Mouse (Mus musculus) kidney, embryonic 14.5 days (tissue): ENCODE results near the gene Fip1l1. TPM values are rescaled to one million over a fixed set of nuclear protein-coding genes. Genes with fewer than 3 reads are reported as not detected.

ENCODE experiments used
- ATAC-seq: fragments of 200-750 bp; cut with Nextera tagmentation; 2 replicates; pipeline ENCODE4 v1.8.0; 2017; ENCODE audit warnings: moderate number of reproducible peaks, mild to moderate bottlenecking, moderate TSS enrichment, moderate library complexity; ENCODE audit not compliant: low FRiP score, low TSS enrichment
- H3K27ac ChIP-seq: fragments of 300-500 bp; sonication (generic); 2 replicates; pipeline ENCODE4 v1.5.1; 2014; ENCODE audit warnings: low read depth, mild to moderate bottlenecking, low read length, moderate library complexity, mixed read lengths
- H3K27me3 ChIP-seq: fragments of 300-500 bp; sonication (generic); 2 replicates; pipeline ENCODE4 v1.6.1; 2014; ENCODE audit warnings: mild to moderate bottlenecking, low read length; ENCODE audit not compliant: control insufficient read depth, insufficient read depth
- H3K36me3 ChIP-seq: fragments of 300-500 bp; sonication (generic); 2 replicates; pipeline ENCODE4 v1.6.1; 2014; ENCODE audit warnings: low read length, mixed read lengths; ENCODE audit not compliant: control insufficient read depth, insufficient read depth
- H3K4me1 ChIP-seq: fragments of 300-500 bp; sonication (generic); 2 replicates; pipeline ENCODE4 v1.6.1; 2014; ENCODE audit warnings: low read length, mixed read lengths; ENCODE audit not compliant: control insufficient read depth, insufficient read depth
- H3K4me2 ChIP-seq: fragments of 300-500 bp; sonication (generic); replicated peaks from 2 replicates; pipeline ENCODE4 v1.6.1; 2014; ENCODE audit warnings: low read depth, mild to moderate bottlenecking, low read length
- H3K4me3 ChIP-seq: fragments of 300-500 bp; sonication (generic); 2 replicates; pipeline ENCODE4 v1.5.1; 2014; ENCODE audit warnings: mild to moderate bottlenecking, low read length
- H3K9ac ChIP-seq: fragments of 300-500 bp; sonication (generic); 2 replicates; pipeline ENCODE4 v1.6.1; 2014; ENCODE audit warnings: low read depth, mild to moderate bottlenecking, low read length, moderate library complexity
- H3K9me3 ChIP-seq: fragments of 300-500 bp; sonication (generic); 2 replicates; pipeline ENCODE4 v1.6.1; 2016; ENCODE audit warnings: low read length; ENCODE audit not compliant: control insufficient read depth
- WGBS: fragments of 180-500 bp; shearing (Covaris S2); extraction: QIAGEN DNeasy Blood & Tissue Kit; methylation state at CpG from one replicate; pipeline ENCODE4 v1.1.7; 2014; 5-methylcytosine and 5-hydroxymethylcytosine counted together
- polyA plus RNA-seq: library from polyadenylated mRNA; unstranded; fragments of >200 nt; fragmentation: Nextera tagmentation; extraction: Ambion mirVana; gene quantifications from 2 replicates; pipeline ENCODE4 v1.2.1, GENCODE M21; 2014

The Fip1l1 gene
- polyA plus RNA-seq, 1 experiment from 2014 or later, result 110 TPM

- H3K9ac ChIP-seq, result no peak overlapping the region
- H3K4me1 ChIP-seq, result no peaks in the 10 kb centered on the region
Observed at GRCm38 (mm10) chr5:74621691-74622470, 86.6 kb downstream of the Fip1l1 start.

GRCm38 (mm10) chr5:74623316-74624000 lies 88.2 kb downstream of the Fip1l1 start:
- no peak overlapping the region for H3K9ac ChIP-seq
- H3K36me3 ChIP-seq, result no peaks in the 10 kb centered on the region
- no peak overlapping the region for H3K27ac ChIP-seq
- no peaks in the 10 kb centered on the region for H3K4me1 ChIP-seq
- no peak overlapping the region for H3K4me3 ChIP-seq
- WGBS, result 93% methylated on average over 14 of the region's 14 CpGs
- H3K9me3 ChIP-seq, result no peaks in the 10 kb centered on the region
- no peak for ATAC-seq
- H3K4me2 ChIP-seq, result no peak overlapping the region
- no peaks in the 10 kb centered on the region for H3K27me3 ChIP-seq

More at GRCm38 (mm10) chr5:74621691-74622470, 86.6 kb downstream of the Fip1l1 start:
- H3K4me2 ChIP-seq, result no peak overlapping the region
- no peaks in the 10 kb centered on the region for H3K9me3 ChIP-seq
- H3K4me3 ChIP-seq, result no peak overlapping the region
- H3K27me3 ChIP-seq, result no peaks in the 10 kb centered on the region
- no peak for ATAC-seq
- no peaks in the 10 kb centered on the region for H3K36me3 ChIP-seq
- H3K27ac ChIP-seq, result no peak overlapping the region
- WGBS, result 72% methylated on average over 7 of the region's 7 CpGs

GRCm38 (mm10) chr5:74624385-74624784 lies 89.1 kb downstream of the Fip1l1 start:
- no peaks in the 10 kb centered on the region for H3K4me1 ChIP-seq
- H3K4me3 ChIP-seq, result no peak overlapping the region
- H3K9ac ChIP-seq, result no peak overlapping the region
- H3K36me3 ChIP-seq, result no peaks in the 10 kb centered on the region
- no peak overlapping the region for H3K4me2 ChIP-seq
- WGBS, result 43% methylated on average over 5 of the region's 5 CpGs
- no peak for ATAC-seq
- no peaks in the 10 kb centered on the region for H3K27me3 ChIP-seq
- H3K27ac ChIP-seq, result no peak overlapping the region
- H3K9me3 ChIP-seq, result no peaks in the 10 kb centered on the region

- H3K36me3 ChIP-seq, result no peaks in the 10 kb centered on the region
- no peak overlapping the region for H3K27ac ChIP-seq
- WGBS, result 82% methylated on average over 12 of the region's 12 CpGs
- H3K4me2 ChIP-seq, result no peak overlapping the region
- H3K9me3 ChIP-seq, result no peaks in the 10 kb centered on the region
- no peak for ATAC-seq
- 0 out of 2 replicates have a peak, but pooled peaks cover 3% of the 10 kb centered on the region for H3K4me1 ChIP-seq
- H3K27me3 ChIP-seq, result no peaks in the 10 kb centered on the region
- no peak overlapping the region for H3K4me3 ChIP-seq
- no peak overlapping the region for H3K9ac ChIP-seq
Observed at GRCm38 (mm10) chr5:74628001-74628400, 92.8 kb downstream of the Fip1l1 start.

GRCm38 (mm10) chr5:74632369-74633114 lies 97.3 kb downstream of the Fip1l1 start:
- H3K9me3 ChIP-seq, result no peaks in the 10 kb centered on the region
- H3K27me3 ChIP-seq, result no peaks in the 10 kb centered on the region
- H3K4me1 ChIP-seq, result peaks cover 6% of the 10 kb centered on the region; the same call in 1 of the 2 replicates
- peak overlapping the region; percentile 15; the same call in 1 of the 2 replicates for H3K4me2 ChIP-seq
- H3K27ac ChIP-seq, result no peak overlapping the region
- whole genome bisulfite sequencing, result 23% methylated on average over 17 of the region's 17 CpGs
- ATAC-seq, result peak; percentile 40; the same call in 1 of the 2 replicates
- H3K4me3 ChIP-seq, result no peak overlapping the region
- H3K9ac ChIP-seq, result no peak overlapping the region
- no peaks in the 10 kb centered on the region for H3K36me3 ChIP-seq

- Histone ChIP-seq H3K27ac (no peak overlapping the region), H3K4me2 (no peak overlapping the region), H3K9ac (no peak overlapping the region), H3K4me3 (no peak overlapping the region), H3K27me3 (no peaks in the 10 kb centered on the region), H3K9me3 (no peaks in the 10 kb centered on the region), H3K4me1 (peaks cover 6% of the 10 kb centered on the region; the same call in 1 of the 2 replicates), H3K36me3 (no peaks in the 10 kb centered on the region)
- 0 out of 2 replicates have a peak, but pooled peaks have one; percentile 54 for ATAC-seq
- WGBS, result 25% methylated on average over 6 of the region's 6 CpGs
Observed at GRCm38 (mm10) chr5:74633453-74633852, 98.2 kb downstream of the Fip1l1 start.

GRCm38 (mm10) chr5:74634391-74634790 lies 99.1 kb downstream of the Fip1l1 start:
- peaks cover 6% of the 10 kb centered on the region; the same call in 1 of the 2 replicates for H3K4me1 ChIP-seq
- WGBS, result 74% methylated on average over 3 of the region's 3 CpGs
- no peak overlapping the region for H3K9ac ChIP-seq
- H3K9me3 ChIP-seq, result no peaks in the 10 kb centered on the region
- no peaks in the 10 kb centered on the region for H3K27me3 ChIP-seq
- no peak overlapping the region for H3K4me3 ChIP-seq
- no peak for ATAC-seq
- no peak overlapping the region for H3K27ac ChIP-seq
- no peaks in the 10 kb centered on the region for H3K36me3 ChIP-seq
- no peak overlapping the region for H3K4me2 ChIP-seq

GRCm38 (mm10) chr5:74639516-74639915 lies 104.3 kb downstream of the Fip1l1 start:
- Histone ChIP-seq H3K36me3 (no peaks in the 10 kb centered on the region), H3K4me3 (no peak overlapping the region), H3K27me3 (no peaks in the 10 kb centered on the region), H3K4me1 (no peaks in the 10 kb centered on the region), H3K9ac (no peak overlapping the region), H3K9me3 (no peaks in the 10 kb centered on the region), H3K4me2 (no peak overlapping the region), H3K27ac (no peak overlapping the region)
- ATAC-seq, result no peak
- WGBS, result 71% methylated on average over 6 of the region's 6 CpGs
